Mouse (Mus musculus): ENCODE measurements around the gene Scube3. TPM values are rescaled to one million over a fixed set of nuclear protein-coding genes. Genes with fewer than 3 reads are reported as not detected.

Gene Scube3
- total RNA-seq, 2 experiments from 2014 or later, result 1.5 TPM

DNA sequence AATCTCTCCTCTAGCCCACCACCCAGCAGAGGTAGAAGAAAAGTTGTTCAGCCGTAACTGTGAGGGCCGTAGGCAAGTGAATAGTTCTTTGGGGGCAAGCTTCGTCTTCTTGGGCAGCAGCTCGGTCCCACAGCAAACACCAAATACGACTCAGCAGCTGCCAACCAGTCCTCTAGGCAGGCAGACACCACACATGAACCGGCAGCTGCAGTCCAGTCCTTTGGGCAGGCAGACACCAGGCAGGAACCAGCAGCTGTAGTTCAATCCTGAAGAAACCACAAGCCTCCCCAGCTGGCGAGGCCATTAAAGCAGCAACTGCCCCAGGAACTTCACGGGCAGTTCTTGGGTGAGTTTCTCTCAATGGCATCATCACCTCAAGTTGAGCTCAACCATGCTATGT, 29.7 kb upstream of the Scube3 start:
- no peak for DNase-seq (ENCODE audit: extremely low spot score in 1 of 2, low spot score in 2 of 2)
- Histone ChIP-seq H3K27ac (no peak overlapping the region), H3K4me3 (no peak overlapping the region)
- no peak for TF ChIP-seq CTCF (IDR thresholded peaks at IDR 0.05)
- intact Hi-C loops (cut with DNase I), result no loop called here

DNA sequence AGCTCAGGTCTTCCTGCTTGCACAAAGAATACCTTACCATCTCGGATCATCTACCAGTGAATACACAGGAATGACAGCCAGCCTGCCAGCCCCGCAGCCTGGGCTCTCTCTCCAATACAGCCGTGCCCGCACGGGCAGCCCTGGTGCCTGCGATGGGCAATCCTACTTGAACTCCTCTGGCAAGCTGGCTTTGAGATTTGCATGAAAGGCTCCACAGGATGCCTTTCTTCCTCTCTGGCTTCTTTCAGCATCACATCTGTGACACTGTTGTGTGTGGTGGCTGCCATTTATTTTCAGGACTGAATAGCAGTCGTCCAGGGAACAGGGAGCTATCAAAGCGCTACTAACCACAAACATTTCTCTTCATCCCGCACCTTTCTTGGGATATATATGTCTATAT, 25.6 kb upstream of the Scube3 start:
- intact Hi-C loops (cut with DNase I), result no loop called here
- no peak for DNase-seq (ENCODE audit: extremely low spot score in 1 of 2, low spot score in 2 of 2)
- no peak for TF ChIP-seq CTCF (IDR thresholded peaks at IDR 0.05)
- Histone ChIP-seq H3K4me3 (no peak overlapping the region), H3K27ac (no peak overlapping the region)

DNA sequence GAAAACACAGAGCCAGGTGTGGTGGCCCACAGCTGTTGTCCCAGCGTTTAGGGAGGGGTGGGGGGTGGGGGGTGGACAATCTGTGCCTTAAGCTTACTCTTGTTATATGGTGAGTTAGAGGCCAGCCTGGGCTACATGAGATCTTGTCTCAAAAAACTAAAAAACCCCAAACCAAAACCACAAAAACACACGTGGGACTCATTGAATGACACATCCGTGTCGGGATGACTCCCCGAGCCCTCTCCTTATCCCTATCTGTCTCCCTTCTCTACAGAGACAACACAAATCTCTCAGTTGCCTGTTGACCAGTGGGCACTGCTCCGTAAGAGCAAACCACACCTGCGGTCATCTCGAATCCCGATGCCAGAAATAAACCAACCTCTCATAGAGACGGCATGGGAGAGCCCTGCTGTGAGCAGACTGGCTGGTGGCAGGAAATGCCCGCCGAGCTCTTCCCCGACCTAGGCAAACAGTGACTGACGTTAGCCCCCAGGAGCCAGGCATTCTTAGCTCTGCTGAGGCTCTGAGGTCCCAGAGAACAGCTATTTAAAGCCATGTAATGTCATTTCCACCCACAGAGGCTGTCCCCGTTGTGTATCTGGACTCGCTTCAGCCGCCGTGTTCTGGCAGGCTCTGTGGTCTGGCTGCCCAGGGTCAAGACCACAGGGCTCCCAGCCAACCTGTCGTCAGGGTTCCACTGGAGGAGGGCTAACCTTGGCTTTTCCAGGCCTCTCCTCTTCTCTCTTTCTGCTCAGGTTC, 24.3 kb upstream of the Scube3 start:
- intact Hi-C loops (cut with DNase I), result no loop called here
- Histone ChIP-seq H3K4me3 (no peak overlapping the region), H3K27ac (no peak overlapping the region)
- no peak for TF ChIP-seq CTCF (IDR thresholded peaks at IDR 0.05)
- no peak for DNase-seq (ENCODE audit: extremely low spot score in 1 of 2, low spot score in 2 of 2)

DNA sequence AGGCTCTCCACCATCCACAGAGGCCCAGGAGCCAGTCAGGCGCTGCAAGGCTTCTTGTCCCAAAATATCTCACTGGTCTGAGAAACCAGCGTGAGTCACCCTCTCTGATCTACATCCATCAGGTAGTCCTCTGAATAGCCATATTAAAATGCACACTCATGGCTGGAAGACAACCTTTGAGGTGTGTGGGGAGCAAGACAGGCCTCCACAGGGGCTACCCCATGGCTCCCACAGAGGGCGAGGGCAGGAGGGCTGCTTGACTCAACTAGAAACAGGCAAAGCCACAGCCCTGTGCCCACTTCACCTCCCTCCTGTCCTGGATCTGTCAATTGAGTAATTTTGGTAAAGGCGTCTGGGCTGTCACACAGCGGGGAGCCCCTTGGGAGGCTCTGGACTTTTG, 21.5 kb upstream of the Scube3 start:
- DNase-seq (ENCODE audit: extremely low spot score in 1 of 2, low spot score in 2 of 2), result no peak
- intact Hi-C loops (cut with DNase I), result no loop called here
- no peak for TF ChIP-seq CTCF (IDR thresholded peaks at IDR 0.05)
- Histone ChIP-seq H3K4me3 (no peak overlapping the region), H3K27ac (no peak overlapping the region)

DNA sequence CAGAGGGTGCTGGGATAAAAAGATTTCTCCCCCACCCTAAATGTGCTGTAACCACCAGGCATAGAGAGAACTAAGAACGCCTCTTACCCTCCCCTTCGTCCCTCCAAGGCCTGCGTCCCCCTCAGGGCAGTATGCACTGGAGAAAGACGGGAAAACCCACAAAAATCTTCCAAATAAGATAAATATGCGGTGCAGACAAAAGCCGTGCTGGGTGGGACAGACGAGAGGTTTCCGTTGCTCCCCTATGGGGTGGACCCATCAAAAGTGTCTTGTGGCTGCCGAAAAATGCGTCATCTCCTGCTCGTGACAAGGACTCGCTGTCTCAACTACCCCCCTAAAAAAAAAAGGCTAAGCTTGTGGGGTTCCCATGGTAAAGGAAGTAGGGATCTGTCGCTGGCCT, 19.0 kb upstream of the Scube3 start:
- Histone ChIP-seq H3K27ac (no peak overlapping the region), H3K4me3 (no peak overlapping the region)
- intact Hi-C loops (cut with DNase I), result no loop called here
- DNase-seq (ENCODE audit: extremely low spot score in 1 of 2, low spot score in 2 of 2), result no peak
- no peak for TF ChIP-seq CTCF (IDR thresholded peaks at IDR 0.05)

DNA sequence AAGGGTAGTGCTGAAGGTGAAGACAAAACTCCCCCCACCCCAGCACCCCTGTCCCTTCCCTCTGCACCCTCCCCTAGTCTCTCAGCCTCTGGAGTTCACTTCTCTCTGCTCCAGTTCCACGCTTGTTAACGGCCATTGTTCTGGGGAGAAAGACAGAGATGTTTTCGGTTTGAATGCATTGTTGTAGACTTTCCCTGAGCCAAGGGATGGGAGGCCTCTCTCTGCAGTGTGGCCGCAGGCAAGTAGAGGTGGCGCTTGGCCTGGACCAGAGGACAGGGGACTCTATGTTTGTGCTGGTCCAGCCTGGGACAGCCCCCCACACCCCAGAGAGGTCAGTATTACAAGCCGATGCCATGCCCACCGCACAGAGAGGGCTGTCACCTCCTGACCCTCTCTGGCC, 18.3 kb upstream of the Scube3 start:
- Histone ChIP-seq H3K4me3 (no peak overlapping the region), H3K27ac (no peak overlapping the region)
- no peak for TF ChIP-seq CTCF (IDR thresholded peaks at IDR 0.05)
- intact Hi-C loops (cut with DNase I), result no loop called here
- DNase-seq (ENCODE audit: extremely low spot score in 1 of 2, low spot score in 2 of 2), result no peak

DNA sequence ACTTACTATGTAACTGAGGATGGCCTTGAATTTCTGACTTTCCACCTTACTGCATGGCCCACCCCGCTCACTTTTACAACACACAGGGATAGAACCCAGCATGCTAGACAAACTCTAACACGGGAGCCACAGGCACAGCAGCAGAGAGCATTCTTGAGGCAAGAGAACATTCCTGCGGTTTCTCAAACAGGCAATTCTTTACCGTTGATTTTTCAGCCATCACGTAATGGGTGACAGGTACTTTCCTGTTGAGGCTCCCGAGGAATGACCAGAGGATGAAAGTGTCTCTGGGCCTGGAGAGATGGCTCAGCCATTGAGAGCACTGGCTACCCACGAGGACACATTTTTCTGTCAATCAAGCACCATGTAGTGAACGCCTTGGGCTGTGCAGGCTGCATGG, 17.6 kb upstream of the Scube3 start:
- DNase-seq (ENCODE audit: extremely low spot score in 1 of 2, low spot score in 2 of 2), result no peak
- no peak overlapping the region for H3K4me3 ChIP-seq
- H3K27ac ChIP-seq, result no peak overlapping the region
- intact Hi-C loops (cut with DNase I), result no loop called here
- TF ChIP-seq CTCF (IDR thresholded peaks at IDR 0.05), result no peak

DNA sequence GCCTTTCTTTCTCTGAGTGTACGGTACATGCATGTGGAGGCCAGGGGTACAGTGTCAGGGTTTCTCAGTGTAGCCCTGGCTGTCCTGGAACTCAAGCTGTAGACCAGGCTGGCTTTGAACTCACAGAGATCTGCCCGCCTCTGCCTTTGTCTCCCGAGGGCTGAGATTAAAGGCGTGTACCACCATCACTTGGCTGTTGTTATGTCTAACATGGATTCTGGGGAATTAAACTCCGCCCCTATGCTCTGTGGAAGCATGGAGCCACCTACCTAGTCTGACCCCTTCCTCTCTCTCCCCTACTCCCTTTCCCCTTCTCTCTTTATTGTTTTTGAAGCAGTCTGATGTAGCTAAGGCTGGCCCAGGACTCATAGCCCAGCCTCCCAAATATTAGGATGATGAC, 12.1 kb upstream of the Scube3 start:
- no peak for DNase-seq (ENCODE audit: extremely low spot score in 1 of 2, low spot score in 2 of 2)
- H3K27ac ChIP-seq, result no peak overlapping the region
- intact Hi-C loops (cut with DNase I), result no loop called here
- H3K4me3 ChIP-seq, result no peak overlapping the region
- no peak for TF ChIP-seq CTCF (IDR thresholded peaks at IDR 0.05)

DNA sequence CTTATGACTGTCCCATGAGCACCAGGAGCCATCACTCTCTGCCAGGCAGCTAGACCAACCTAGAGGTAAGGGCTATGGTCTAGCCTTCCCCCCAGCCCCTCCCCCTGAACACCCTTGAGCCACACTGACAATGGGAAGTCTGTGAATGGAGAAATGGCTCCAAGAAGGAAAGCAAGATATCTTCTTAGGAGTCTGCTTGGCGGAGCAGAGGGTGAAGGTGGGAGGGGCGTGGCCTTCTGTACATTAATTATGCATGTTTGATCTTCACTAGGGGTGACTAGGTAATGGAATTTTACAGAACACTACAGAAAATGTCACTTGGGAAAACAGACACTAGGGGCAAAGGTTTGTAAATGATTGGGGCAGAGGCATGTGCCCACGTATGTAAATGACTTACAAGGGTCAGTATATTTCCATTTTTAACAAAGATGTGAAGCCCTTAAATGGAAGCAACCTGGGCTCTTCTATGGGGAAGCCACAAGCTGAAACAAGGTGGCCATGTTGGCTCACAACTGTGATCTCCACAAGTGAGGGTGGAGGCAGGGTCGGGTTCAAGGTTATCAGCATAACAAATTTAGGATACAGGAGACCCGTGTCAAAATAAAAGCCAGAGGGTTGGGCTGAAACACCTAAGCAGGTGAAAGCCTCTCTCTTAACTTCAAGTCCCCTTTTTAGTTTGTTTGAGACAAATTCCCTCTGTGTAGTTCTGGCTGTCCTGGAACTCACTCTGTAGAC, 11.4 kb upstream of the Scube3 start:
- Histone ChIP-seq H3K4me3 (no peak overlapping the region), H3K27ac (no peak overlapping the region)
- no peak for TF ChIP-seq CTCF (IDR thresholded peaks at IDR 0.05)
- DNase-seq (ENCODE audit: extremely low spot score in 1 of 2, low spot score in 2 of 2), result no peak
- intact Hi-C loops (cut with DNase I), result no loop called here

DNA sequence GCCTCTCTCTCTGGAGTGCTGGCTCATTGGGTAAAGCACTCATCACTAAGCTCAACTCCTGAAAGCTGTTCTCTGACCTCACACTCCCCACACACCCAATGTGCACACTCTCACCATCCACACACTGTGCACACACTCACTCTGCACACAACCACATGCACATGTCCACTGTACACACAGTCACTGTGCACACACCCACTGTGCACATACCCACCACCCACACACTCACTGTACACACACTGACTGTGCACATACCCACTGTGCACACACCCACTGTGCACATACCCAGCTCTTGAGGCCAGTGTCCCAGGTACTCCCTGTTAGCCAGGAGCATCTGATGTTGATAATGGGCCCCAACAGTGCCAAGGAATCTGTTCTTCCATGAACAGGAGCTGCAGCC, 10.8 kb upstream of the Scube3 start:
- DNase-seq (ENCODE audit: extremely low spot score in 1 of 2, low spot score in 2 of 2), result no peak
- no peak for TF ChIP-seq CTCF (IDR thresholded peaks at IDR 0.05)
- no peak overlapping the region for H3K4me3 ChIP-seq
- H3K27ac ChIP-seq, result no peak overlapping the region
- intact Hi-C loops (cut with DNase I), result no loop called here

DNA sequence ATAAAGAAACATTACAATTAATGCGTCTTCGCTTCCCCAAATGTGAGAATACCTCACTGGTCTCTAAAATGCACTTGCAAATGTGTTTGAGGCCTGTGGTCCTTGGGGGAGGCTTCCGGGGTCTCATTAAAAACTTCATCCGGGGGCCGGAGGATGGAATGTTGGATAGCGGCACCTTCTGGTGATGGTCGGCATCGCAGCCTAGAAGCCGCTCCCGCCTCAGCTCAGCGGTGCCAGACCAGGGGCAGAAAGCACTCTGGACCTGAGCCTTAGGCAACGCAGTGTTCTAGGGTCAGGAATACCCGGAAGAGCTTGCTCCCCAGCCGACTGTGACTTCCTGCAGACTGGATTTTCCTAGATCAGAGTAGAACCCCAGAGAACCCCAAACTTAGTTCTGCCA, 8.7 kb upstream of the Scube3 start:
- intact Hi-C loops (cut with DNase I), result loop anchor here (1.0 kb wide), 1 partner anchor 48 kb away; no protein-coding TSS in a partner anchor
- peak; percentile 37 to 64 for DNase-seq (ENCODE audit: extremely low spot score in 1 of 2, low spot score in 2 of 2)
- Histone ChIP-seq H3K4me3 (no peak overlapping the region), H3K27ac (no peak overlapping the region)
- TF ChIP-seq CTCF (IDR thresholded peaks at IDR 0.05), result peak; percentile 89

DNA sequence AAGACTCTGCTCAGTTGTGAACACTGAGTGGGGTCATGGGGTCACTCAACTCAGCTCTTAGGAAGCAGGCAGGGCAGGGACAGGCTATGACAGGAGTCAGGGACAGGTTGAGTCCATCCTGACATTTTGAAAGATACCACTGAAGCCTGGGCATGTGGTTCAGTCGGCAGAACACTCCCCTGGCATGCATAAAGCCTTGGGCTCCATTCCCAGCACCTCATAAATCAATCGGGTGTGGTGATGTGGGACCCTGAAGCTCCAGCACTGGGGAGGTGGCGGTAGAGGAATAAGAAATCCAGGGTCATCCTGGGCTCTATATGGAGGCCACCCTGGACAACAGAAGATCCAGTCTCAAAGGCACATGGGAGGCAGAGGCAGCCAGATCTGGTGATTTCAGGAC, 6.4 kb upstream of the Scube3 start:
- no peak for DNase-seq (ENCODE audit: extremely low spot score in 1 of 2, low spot score in 2 of 2)
- Histone ChIP-seq H3K4me3 (no peak overlapping the region), H3K27ac (no peak overlapping the region)
- TF ChIP-seq CTCF (IDR thresholded peaks at IDR 0.05), result no peak
- intact Hi-C loops (cut with DNase I), result no loop called here

DNA sequence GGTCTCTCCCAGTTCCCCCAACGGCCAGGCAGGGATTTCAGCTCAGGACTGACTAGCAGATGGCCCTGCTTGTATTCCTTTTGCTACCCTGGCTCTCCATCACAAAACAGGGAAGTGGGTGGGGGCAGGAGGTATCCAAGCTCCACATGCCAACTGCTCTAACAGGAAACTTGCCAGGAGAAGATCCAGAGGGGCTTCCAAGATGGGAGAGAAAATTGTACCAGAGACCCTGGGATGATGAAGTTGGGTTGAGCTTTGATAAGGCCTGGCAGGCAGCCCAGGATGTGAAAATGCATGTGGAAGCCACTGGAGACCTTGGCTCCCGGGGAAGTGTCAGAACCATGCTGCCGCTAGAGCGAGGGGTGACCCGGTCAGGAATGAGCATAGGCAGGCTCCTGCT, 5.7 kb upstream of the Scube3 start:
- intact Hi-C loops (cut with DNase I), result no loop called here
- H3K4me3 ChIP-seq, result no peak overlapping the region
- no peak for DNase-seq (ENCODE audit: extremely low spot score in 1 of 2, low spot score in 2 of 2)
- no peak for TF ChIP-seq CTCF (IDR thresholded peaks at IDR 0.05)
- H3K27ac ChIP-seq, result no peak overlapping the region
